Mouse (Mus musculus) kidney, adult 2 months (tissue): ENCODE data around the gene Nxpe4.

Source experiments
- CTCF ChIP-seq: fragments of 200-500 bp; conservative IDR thresholded peaks from 2 replicates; pipeline ENCODE4 v1.5.1; 2011; ENCODE audit warnings: low read depth, mild to moderate bottlenecking, control low read depth, low read length, moderate library complexity, mixed read lengths; ENCODE audit not compliant: insufficient read depth, insufficient read length
- POLR2A ChIP-seq: fragments of 200-500 bp; IDR thresholded peaks from one replicate; pipeline ENCODE4 v1.6.1; 2011; ENCODE audit warnings: low read depth, low read length, control low read depth

GRCm38 (mm10) chr9:48264616-48265015 is 102.8 kb downstream of the Nxpe4 start:
- TF ChIP-seq CTCF (no peak), POLR2A (no peak)
